Mouse (Mus musculus): ENCODE results near the gene Rnls.

Gene Rnls

GRCm38 (mm10) chr19:33179595-33179994, 212.5 kb downstream of the Rnls start:
- WGBS, result 76% methylated on average over 5 of the region's 5 CpGs

DNA sequence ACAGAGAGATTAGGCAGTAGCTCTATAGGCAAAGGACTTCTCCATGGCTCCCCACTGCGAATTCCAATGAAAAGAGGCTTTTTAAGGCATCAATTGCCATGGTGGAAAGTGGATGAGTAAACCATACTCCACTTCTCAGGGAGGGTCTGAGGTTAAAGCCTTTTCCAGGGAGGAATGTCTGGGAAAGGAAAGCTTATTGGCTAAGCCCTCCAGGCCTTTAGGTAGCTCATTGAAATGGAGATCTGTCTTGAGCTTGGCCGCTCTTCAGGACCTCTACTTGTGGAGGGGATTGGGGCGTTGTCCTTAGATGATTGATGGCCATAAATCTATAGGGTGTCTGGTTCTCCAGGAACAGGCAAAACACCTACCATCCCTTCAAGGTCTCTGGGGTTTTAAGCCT, 213.2 kb downstream of the Rnls start:
- WGBS, result 83% methylated on average over 3 of the region's 3 CpGs

DNA sequence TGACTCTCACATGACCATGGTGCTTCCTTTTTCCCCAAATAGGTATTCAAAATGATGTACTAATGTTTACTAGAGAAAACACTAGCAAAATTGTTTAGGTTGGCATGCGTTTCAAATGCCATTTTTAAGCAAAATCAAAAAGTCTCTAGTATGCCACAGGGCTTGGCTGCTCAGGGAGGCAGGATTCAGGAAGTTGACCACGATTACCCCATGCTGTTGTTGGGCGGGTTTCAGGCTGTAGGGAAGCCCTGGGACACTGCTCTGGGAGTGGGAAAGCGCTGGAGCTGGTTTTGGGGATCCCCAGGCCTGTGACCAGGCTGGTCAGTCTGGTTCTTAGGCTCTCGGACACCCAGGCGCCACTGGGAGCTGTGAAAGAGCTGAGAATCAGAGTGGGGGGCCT, 213.7 kb downstream of the Rnls start:
- WGBS, result 68% methylated on average over 6 of the region's 6 CpGs

GRCm38 (mm10) chr19:33169881-33170280, 222.2 kb downstream of the Rnls start:
- 83% methylated on average over 6 of the region's 6 CpGs for WGBS

DNA sequence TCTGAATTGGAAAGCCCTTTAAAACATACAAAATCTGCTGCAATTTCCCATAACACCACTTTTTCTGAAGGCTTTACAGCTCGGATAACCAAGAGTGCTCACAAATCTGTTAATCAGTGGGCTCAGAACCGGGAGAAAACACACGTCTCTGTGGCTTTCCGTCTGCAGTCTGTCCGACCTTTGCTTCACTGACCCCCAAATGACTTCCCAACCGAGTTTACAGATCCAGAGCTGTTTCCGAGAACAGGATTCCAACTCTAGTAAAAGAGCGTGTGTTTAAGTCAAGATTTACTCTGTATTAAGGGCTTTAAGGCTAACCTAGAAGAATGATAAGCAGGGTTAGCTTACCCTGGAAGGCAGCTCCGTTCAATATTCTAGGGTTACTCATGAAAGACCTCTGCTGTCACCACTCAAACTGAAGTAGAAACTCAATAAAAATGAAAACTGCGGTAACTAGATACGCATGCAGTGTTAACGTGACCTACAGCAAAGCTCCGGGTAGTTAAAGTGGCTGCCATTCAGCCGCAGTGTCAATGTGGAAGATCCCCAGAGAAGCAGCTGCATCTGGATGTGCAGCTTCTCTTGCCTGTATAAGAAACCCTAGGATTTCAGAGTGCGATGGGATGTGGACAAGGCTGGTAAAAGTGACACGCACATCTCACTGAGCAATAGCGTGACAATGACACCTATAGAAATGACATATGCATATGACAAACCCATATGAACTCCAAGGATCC, 224.4 kb downstream of the Rnls start:
- 87% methylated on average over 17 of the region's 17 CpGs for WGBS

DNA sequence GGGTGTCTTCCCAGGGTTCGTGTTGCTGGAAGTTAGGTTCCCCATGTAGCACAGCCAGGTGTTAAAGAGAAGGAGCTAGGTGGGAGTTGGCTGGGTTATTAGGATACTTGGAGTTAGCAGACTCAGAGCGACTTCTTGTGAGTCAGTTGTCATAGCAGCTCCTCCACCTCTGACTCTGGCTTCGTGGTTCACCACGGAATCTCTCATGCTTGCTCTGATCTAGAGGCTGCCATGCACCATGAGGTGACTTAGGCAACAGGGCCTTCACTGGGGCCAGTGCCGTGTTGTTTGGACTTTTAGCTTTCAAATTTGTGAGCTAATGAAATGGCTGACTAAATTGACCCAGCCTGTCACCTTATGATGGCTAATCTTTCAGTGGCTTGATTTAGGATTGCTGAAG, 227.3 kb downstream of the Rnls start:
- WGBS, result 83% methylated on average over 5 of the region's 5 CpGs

GRCm38 (mm10) chr19:33161903-33162302, 230.2 kb downstream of the Rnls start:
- WGBS, result 100% methylated on average over 1 of the region's 1 CpGs

DNA sequence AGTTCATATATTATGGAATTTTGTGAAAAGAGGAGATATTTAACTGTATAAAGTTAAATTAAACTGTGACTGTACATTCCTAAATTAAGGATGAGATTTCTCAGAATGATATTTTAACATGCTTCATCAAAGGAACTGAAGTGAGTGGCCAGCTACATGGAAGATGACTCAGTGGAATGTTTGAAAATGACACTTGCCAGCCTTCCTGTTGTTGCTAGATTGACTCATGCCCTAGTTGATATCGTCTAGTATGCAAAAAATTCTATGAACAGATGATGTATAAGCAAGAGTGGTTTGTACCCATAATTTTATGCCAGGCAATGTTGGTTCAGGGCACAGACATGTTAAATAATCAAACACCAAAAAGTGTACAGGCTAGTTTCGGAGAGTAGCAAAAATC, 232.2 kb downstream of the Rnls start:
- 79% methylated on average over 2 of the region's 2 CpGs for WGBS

DNA sequence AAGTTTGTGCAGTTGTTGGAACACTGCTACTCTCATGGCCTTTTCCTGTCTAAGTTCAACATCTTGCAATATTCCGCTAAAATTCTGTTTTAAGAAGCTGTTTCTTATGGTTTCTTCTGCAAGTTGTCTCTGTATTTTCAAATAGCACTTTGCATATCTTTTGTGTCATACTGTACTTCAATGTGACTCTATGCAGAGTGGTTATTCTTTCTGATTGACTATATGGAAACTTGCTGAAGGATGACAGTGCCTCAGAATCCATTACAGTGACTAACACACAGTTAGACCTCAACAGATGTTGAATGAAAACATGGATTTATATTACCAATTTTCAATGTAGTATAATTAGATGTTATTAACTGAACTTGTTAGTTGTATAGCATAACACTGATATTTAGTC, 232.9 kb downstream of the Rnls start:
- 98% methylated on average over 1 of the region's 1 CpGs for WGBS

- WGBS, result 86% methylated on average over 2 of the region's 2 CpGs
Observed at GRCm38 (mm10) chr19:33158234-33158633, 233.9 kb downstream of the Rnls start.

- WGBS, result 72% methylated on average over 3 of the region's 3 CpGs
Observed at GRCm38 (mm10) chr19:33148411-33148810, 243.7 kb downstream of the Rnls start.

DNA sequence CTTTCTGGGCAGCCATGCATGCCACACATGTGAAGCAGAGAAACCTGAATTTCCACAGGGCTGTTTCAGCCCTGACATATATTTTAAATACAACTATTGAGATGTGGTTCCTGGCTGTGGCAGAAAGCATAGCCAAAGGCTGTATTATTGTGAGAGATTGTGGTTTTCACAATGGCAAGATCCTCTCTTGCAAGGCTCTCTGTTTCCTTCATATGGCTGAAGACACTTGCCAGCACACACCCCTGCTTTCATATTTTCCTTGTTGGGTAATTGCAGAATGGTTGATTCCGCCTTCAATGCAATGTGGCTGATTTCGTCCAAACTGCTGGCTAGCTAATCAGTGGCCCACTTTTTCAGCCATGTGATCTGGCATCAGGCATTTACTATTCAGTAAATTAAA, 248.9 kb downstream of the Rnls start:
- WGBS, result 79% methylated on average over 2 of the region's 2 CpGs

DNA sequence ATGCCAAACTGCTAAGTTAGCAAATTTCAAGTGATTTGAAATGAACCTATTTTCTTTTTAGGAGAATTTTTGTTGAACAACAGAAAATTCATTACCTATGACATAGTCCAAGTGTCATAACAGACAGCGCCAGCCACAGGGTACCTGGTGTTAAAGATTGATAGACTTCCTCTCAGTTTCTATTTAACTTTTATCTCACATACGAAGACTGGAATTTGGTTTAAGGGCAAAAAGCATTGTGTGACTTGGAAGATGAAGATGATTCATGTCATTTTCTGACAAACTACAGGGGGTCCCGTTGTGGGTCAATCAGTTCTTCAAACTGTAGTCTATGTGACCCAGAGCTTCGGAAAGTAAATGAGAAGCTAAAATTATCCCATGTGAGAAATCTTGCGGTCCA, 254.8 kb downstream of the Rnls start:
- 95% methylated on average over 5 of the region's 5 CpGs for WGBS

DNA sequence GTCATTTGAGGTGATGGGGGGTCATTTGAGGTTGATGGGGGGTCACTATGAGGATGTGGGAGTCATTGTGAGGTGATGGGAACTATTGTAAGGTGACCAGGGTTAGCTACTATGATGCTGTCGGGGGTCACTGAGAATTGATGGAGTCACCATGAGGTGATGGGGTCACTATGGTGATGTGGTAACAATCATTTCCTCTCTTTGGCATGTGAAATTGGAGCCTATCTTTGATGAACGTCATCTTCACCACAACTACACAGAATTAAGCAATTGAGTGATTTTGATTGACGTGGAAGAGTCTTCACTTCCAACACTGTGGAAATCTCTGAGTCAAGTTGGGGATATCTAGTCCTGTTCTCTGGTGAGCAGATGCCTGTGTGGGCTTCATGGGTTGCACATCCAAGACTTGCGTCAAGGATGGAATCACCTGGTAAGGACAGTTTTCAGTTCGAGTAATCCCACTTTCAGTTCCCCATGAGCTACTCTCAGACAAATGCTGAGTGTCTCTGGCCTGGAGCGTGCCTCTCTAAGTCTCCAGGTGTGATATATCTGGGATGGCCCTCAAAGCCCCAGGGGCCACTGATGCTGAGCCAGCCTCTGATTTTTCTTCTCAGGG, 269.4 kb downstream of the Rnls start:
- 87% methylated on average over 6 of the region's 6 CpGs for WGBS

DNA sequence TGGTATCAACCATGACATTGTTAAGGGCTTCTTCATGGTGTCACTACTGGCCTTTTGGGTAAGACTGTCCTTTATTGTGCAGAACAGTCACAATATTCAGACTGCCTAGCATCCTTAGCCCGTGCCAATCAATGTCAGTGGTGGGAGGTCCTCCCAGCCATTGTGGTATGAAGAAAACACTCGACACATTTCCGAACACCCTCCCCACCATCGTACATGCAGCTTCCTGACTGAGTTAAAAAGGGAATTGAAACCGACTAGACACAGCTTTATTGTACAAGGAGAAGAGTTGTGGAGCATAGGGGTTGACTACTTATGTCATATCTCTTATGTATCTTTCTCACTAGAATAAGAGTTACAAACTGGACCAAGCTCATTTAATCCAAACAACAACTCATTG, 272.1 kb downstream of the Rnls start:
- 72% methylated on average over 5 of the region's 5 CpGs for WGBS

DNA sequence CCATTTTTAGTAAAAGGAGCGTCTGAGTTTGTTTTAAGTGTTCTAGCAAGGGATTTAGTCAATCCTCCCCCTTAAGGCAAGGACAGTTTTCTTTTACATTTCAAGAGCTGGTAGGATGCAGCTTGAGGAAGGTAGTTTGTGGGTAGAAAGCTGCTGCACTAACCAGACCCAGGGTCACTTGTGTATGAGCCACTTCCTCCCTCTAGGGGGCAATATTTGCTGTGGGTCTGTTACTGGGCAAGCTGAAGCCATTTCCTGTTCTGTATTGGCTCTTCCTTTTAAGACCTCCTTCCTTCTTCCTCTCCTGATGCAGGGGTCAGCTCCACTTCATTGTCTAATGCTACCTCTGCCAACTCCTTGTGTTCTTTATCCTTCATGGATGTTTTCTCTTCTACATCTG, 273.2 kb downstream of the Rnls start:
- WGBS, result 57% methylated on average over 1 of the region's 1 CpGs

GRCm38 (mm10) chr19:33114631-33115295, 277.3 kb downstream of the Rnls start:
- 78% methylated on average over 8 of the region's 8 CpGs for WGBS

DNA sequence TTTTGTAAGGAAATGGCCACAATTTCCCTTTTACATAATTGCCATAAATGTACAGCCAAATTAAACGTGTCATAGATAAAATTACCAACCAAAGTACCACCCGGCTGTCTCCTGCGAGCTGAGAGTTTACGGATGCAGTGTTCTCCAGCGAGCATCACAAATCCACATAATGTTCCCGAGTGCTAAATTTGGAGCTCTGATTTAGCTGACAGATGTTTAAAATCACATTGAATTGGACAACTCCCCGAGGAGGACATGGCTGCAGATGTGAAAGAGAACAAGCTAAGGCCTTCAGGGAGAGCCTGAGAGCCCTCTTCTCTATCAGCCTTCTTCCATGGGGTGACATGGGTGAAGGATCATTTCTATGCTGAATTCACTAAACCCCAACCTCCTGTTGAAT, 278.3 kb downstream of the Rnls start:
- 45% methylated on average over 7 of the region's 7 CpGs for WGBS

- 51% methylated on average over 9 of the region's 9 CpGs for WGBS
Observed at GRCm38 (mm10) chr19:33110404-33110803, 281.7 kb downstream of the Rnls start.

DNA sequence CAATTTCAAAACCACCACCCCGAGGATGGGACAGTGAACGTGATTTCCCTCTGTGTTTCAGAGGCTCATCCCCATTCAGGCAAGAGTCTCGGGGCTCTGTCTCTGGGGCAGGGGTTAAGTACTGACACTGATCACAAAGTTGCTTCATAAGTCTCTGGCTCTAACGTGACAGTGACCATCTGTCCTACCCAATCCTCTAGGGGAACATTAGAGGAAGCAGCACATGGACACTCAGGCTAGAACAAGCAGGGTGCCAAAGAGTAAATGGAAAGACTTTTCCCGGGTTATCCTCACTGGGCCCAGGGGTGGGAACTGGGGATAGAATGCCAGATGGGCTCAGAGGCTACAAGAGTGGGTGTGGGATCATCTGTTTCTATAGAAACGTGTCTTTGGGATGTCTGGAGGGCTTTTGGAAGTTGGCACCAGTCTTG, 282.1 kb downstream of the Rnls start:
- WGBS, result 50% methylated on average over 6 of the region's 6 CpGs

DNA sequence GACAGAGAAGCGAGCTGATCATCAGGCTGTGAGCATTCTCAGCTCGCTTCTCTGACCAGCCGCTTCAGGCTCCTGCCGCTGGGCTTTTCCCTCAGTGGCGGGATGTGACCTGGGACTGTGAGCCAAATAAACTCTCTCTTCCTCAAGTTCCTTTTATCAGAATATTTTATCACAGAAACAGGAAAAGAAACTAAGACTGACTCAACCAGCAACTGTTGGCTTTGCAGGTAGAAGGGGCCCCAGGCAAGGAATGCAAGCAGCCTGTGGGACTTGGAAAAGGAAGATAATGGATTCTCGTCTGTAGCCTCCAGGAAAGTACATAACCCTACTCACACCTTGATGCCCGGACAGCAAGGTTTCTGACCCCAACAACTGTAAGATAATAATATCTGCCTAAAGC, 283.0 kb downstream of the Rnls start:
- 88% methylated on average over 7 of the region's 7 CpGs for whole genome bisulfite sequencing

GRCm38 (mm10) chr19:33103851-33104250, 288.2 kb downstream of the Rnls start:
- 93% methylated on average over 6 of the region's 6 CpGs for WGBS

- WGBS, result 59% methylated on average over 7 of the region's 7 CpGs
Observed at GRCm38 (mm10) chr19:33102783-33103139, 289.3 kb downstream of the Rnls start.
